Mouse (Mus musculus) cortical plate, adult 2 months (tissue): ENCODE data around the gene Sh2d3c.
A peak's percentile ranks its signal among the peaks of the same experiment; 100 is the strongest.

Source experiments
- CTCF ChIP-seq: fragments of 200-500 bp; IDR thresholded peaks from 2 replicates; pipeline ENCODE4 v1.5.1; 2011; ENCODE audit warnings: mild to moderate bottlenecking, control low read depth, low read length; ENCODE audit not compliant: insufficient read depth; ENCODE audit errors: extremely low read depth
- POLR2A ChIP-seq: fragments of 200-500 bp; IDR thresholded peaks from 2 replicates; pipeline ENCODE4 v1.6.1; 2011; ENCODE audit warnings: mild to moderate bottlenecking, low read length, control low read depth; ENCODE audit not compliant: insufficient read depth; ENCODE audit errors: extremely low read depth

DNA sequence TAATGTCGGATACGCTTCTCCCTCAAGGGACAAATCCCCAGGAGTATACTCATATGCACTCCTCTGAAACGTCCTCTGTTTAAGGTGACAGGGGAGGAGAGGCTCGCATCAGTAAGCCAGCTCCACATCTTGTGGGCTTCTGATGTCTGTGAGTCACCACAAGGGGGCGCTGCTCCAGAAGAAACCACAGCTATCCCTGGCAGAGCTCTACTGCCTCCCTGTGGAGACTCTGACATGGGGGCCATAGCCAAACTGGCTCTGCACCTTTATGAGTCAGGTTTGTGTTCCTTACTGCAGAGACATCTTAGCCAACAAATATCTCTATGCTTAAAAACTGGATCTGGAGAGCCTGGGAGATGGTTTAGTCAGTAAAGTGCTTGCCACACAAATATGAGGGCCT is 31.4 kb upstream of the Sh2d3c start:
- TF ChIP-seq CTCF (peak; percentile 100), POLR2A (no peak)
